Mouse (Mus musculus) liver, embryonic 14.5 days (tissue): ENCODE measurements around the gene Ccng1.
A peak's percentile ranks its signal among the peaks of the same experiment; 100 is the strongest.

Experiments used
- CTCF ChIP-seq: IDR thresholded peaks from 2 replicates; pipeline ENCODE4 v1.5.1; 2016; ENCODE audit warnings: antibody characterized with exemption, low read depth, control low read depth
- EP300 ChIP-seq: IDR thresholded peaks from 2 replicates; pipeline ENCODE4 v1.6.1; 2016; ENCODE audit warnings: antibody characterized with exemption, low read depth

DNA sequence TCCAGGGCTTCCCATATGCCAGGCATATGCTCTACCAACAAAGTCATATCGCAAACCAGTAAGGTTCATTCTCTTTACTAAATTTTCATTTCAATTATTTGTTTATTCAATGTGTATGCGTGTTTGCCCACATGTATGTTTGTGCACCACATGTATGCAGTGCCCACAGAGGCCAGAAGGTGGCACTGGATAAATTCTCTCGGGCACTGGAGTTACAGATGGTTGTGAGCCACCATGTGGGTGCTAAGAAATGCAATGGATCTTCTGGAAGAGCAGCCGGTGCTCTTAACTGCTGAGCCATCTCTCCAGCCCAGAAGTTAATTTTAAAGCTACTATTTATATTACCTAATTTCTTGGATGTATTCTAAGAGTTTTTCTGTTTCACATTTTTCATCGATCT is 39.6 kb downstream of the Ccng1 start:
- TF ChIP-seq CTCF (peak; percentile 43), EP300 (no peak)
